Mouse (Mus musculus): Measurements from ENCODE around the gene Pgm5. TPM values are rescaled to one million over a fixed set of nuclear protein-coding genes. Genes with fewer than 3 reads are reported as not detected.

Gene Pgm5
- total RNA-seq, 2 experiments from 2014 or later = 97.4 to 98.8 TPM

- DNase-seq = peak; percentile 54 to 67
- intact Hi-C loops (cut with DNase I) = no loop called here
Observed at GRCm38 (mm10) chr19:24676429-24676828, 185.2 kb downstream of the Pgm5 start.

DNA sequence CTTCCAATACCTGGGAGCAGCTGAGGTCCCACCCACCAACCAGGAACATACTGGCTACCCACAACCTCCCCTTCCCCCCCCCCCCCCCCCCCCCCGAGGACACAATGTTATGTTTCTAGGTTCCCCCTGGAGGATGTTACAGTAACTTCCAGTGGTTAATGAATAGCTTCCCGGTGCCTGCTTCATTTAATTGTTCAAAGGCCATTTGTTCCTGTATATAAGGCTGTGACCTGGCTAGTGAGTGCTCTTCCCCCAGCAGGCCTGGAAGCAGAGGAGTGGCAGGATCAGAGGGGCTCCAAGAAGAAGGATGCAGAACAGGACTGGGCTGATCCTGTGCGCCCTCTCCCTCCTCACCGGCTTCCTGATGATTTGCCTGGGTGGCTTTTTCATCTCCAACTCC is 187.9 kb downstream of the Pgm5 start, which contains the start of gene Tmem252:
TSS of gene Tmem252 (plus strand) at position 247 of the 400 bp plus-strand sequence.
- DNase-seq = no peak
- intact Hi-C loops (cut with DNase I) = no loop called here

DNA sequence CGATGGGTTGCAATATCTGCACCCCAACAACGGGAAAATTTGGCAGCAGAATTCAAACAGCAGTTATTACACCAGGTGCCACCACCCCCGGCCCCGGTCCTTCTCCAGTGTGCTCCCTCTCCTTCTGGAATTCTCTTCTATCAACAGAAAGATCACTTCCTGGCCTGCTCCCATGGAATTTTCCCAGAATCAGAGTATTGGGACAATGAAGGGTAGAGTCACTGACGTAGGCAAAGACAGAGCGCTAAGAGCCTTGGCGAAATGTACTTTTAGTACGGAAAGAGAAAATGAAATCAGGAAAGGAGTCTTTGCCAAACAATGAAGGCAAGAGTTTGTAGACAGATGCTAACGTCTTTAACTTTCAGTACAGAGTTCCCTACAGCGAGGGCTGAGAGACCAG is 188.3 kb downstream of the Pgm5 start:
- peak in 1 of 2 experiments; percentile 17 for DNase-seq
- intact Hi-C loops (cut with DNase I) = no loop called here

DNA sequence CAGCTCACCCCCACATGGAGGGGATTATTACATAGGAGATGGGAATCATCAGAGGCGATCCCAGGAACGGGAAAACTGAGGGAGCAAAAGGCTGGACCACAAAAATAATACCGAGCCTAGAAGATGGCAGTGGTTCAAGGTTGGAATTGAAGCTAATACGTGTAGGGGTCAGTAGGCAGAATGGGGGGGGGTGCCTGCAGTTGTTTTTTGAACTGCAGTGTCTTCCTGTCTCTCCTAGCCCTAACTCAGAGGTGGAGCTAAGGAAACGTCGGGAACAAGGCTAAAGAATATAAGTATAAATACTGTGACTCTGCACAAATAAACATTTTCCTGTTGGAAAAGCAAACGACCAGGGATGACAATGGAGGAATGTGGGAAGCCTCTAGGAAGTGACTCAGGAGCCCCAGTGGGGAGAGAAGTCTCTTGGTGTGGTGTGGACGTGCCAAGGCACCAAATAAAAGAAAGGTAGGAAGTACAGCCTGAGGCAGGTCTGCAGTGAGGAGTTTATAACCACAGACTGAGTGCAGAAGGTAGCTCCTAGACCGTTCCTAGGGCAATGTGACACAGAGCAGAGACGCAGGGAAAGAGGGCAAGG is 189.2 kb downstream of the Pgm5 start:
- DNase-seq = peak in 1 of 2 experiments; percentile 15
- intact Hi-C loops (cut with DNase I) = no loop called here

- DNase-seq = no peak
- intact Hi-C loops (cut with DNase I) = no loop called here
Observed at GRCm38 (mm10) chr19:24671571-24671970, 190.1 kb downstream of the Pgm5 start.

DNA sequence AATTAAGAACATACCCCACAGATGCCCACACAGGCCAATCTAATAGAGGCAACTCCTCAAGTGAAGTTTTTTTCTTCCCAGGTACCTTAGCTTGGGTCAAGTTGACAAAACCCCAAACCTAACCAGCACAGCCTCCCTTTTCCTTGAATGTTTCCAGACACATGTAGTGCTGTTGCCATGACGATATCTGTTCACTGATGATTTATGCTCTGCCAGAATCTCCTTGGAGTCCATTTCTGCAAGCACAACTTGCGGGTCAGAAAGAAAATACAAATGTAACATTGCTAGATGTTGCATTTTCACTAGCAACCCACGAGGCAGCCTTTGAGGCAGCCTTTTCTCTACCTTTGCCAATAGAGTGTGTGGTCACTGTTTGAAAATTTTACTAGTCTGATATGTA is 194.1 kb downstream of the Pgm5 start:
- DNase-seq = no peak
- intact Hi-C loops (cut with DNase I) = no loop called here

- intact Hi-C loops (cut with DNase I) = no loop called here
- no peak for DNase-seq
Observed at GRCm38 (mm10) chr19:24665771-24666170, 195.9 kb downstream of the Pgm5 start.

- intact Hi-C loops (cut with DNase I) = no loop called here
- no peak for DNase-seq
Observed at GRCm38 (mm10) chr19:24662346-24662745, 199.3 kb downstream of the Pgm5 start.

DNA sequence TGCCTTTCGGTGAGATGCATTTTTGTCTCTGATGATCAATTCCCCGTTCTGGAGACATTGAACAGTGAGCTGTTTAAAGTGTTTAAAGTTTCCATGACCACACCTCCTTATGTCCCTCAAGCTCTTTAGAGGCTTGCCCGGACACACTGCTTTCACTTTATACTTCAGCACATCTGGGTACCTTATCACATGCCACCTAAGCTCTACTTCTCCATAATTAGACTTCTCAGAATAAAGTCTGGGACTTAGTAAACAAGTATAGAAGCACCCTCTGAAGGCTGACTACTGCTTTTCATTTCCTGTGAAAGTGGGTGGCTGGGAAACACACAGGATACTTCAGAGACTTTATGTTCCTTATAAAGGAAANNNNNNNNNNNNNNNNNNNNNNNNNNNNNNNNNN is 204.7 kb downstream of the Pgm5 start:
- intact Hi-C loops (cut with DNase I) = no loop called here
- DNase-seq = no peak

- peak in 1 of 2 experiments; percentile 24 for DNase-seq
Observed at GRCm38 (mm10) chr19:24653230-24653799, 208.3 kb downstream of the Pgm5 start.

GRCm38 (mm10) chr19:24652342-24653019 is 209.2 kb downstream of the Pgm5 start:
- intact Hi-C loops (cut with DNase I) = no loop called here
- DNase-seq = no peak

More at GRCm38 (mm10) chr19:24653230-24653799, 208.3 kb downstream of the Pgm5 start:
- intact Hi-C loops (cut with DNase I) = no loop called here

DNA sequence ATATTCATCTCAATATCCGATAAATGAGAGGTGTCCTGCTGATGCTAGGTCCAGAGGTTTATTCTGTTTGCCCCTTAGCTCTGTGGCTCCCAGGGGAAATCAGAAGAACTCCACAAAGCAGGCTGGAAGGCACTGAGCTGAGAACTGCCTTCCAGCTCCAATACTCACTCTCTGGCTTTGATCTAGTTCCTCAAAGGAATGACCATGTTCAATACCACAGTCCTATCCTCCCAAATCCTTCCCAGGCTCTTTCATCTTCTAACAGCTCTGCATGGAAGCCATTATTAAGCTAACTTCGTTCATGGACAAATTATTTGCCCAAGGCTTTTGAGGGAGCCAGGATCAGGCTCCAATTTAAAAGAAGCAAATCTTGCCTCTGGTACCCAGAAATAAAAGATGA is 210.1 kb downstream of the Pgm5 start:
- DNase-seq = no peak
- intact Hi-C loops (cut with DNase I) = no loop called here

DNA sequence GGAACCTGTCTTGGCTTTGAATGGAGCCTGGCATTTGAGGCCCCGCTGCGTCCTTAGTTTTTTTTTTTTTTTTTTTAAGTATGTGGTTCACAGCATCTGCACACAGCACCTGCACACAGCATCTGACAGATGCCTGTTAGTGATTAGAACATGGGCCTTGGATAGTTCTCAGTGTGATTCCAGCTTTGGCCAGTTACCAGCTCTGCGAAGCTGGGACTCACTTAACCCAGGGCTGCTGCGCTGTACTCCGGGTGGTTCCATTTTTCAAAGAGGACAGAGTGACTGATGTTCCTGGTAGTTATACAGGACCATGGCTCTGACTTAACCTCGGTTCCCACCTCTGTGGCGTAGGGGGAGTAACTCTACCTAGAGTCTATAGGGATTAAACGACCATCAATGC is 211.2 kb downstream of the Pgm5 start:
- intact Hi-C loops (cut with DNase I) = no loop called here
- no peak for DNase-seq

GRCm38 (mm10) chr19:24648016-24648415 is 213.6 kb downstream of the Pgm5 start:
- intact Hi-C loops (cut with DNase I) = no loop called here
- DNase-seq = no peak

GRCm38 (mm10) chr19:24646162-24646829 is 215.4 kb downstream of the Pgm5 start:
- intact Hi-C loops (cut with DNase I) = no loop called here
- no peak for DNase-seq

DNA sequence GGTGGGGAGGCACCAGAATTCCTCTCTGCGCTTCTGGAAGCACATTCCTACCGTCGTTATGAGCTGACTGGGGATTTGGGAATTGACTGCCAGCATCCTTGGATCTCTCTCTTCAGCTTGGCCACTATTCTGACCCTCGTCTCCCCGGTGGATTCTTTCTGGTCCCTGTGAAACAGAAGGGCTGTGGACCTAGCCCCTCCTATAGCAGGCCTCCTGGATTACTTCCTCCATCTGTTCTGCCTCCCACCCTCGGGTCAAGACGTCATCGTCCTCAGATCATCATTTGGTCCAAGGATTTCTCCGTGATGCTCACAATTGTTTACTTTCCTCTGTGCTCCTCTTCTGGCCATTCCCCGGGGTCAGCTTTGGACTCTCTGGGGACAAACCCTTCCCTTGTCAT is 216.7 kb downstream of the Pgm5 start:
- intact Hi-C loops (cut with DNase I) = no loop called here
- peak; percentile 13 to 17 for DNase-seq

DNA sequence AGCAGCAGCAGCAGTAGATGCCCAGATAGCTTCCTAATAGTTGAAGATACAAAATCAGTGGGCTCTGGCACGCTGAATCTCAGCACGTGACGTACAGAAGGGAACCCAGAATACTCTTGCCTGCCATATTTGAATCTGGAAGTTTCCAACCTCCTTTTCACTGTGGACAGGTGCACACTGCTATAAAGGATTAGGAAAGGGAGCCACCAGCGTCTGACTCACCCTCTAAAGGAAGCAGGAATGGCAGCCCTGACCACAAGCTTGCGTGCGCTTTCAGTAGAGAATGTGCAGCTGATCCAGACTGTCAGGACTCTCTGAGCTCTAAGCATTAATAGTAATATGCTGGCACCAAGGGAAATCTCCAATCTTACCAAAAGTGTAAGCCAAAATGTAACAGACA is 220.7 kb downstream of the Pgm5 start:
- no peak for DNase-seq
- intact Hi-C loops (cut with DNase I) = no loop called here

- no peak for DNase-seq
- intact Hi-C loops (cut with DNase I) = loop anchor here (5.0 kb wide), 1 partner anchor 64 kb away; no protein-coding TSS in a partner anchor
Observed at GRCm38 (mm10) chr19:24637988-24638387, 223.7 kb downstream of the Pgm5 start.

GRCm38 (mm10) chr19:24636616-24637015 is 225.0 kb downstream of the Pgm5 start:
- intact Hi-C loops (cut with DNase I) = loop anchor here (5.0 kb wide), 1 partner anchor 66 kb away; no protein-coding TSS in a partner anchor

GRCm38 (mm10) chr19:24634602-24635001 is 227.1 kb downstream of the Pgm5 start:
- intact Hi-C loops (cut with DNase I) = loop anchor here (5.0 kb wide), 2 partner anchors 68 to 332 kb away; no protein-coding TSS in a partner anchor
- DNase-seq = peak; percentile 76 to 87

More at GRCm38 (mm10) chr19:24636616-24637015, 225.0 kb downstream of the Pgm5 start:
- DNase-seq = no peak
